Mouse (Mus musculus) inflammation-experienced regulatory T-cells, adult 16 weeks (primary cell): ENCODE data around the gene Nuak1. TPM values are rescaled to one million over a fixed set of nuclear protein-coding genes. Genes with fewer than 3 reads are reported as not detected.

Experiments used
- polyA plus RNA-seq: library from polyadenylated mRNA; unstranded; fragments of 100-300 nt; shearing (Covaris generic); gene quantifications from one replicate; pipeline ENCODE4 v1.2.1, GENCODE M21; 2017

Gene Nuak1
- not detected for polyA plus RNA-seq

DNA sequence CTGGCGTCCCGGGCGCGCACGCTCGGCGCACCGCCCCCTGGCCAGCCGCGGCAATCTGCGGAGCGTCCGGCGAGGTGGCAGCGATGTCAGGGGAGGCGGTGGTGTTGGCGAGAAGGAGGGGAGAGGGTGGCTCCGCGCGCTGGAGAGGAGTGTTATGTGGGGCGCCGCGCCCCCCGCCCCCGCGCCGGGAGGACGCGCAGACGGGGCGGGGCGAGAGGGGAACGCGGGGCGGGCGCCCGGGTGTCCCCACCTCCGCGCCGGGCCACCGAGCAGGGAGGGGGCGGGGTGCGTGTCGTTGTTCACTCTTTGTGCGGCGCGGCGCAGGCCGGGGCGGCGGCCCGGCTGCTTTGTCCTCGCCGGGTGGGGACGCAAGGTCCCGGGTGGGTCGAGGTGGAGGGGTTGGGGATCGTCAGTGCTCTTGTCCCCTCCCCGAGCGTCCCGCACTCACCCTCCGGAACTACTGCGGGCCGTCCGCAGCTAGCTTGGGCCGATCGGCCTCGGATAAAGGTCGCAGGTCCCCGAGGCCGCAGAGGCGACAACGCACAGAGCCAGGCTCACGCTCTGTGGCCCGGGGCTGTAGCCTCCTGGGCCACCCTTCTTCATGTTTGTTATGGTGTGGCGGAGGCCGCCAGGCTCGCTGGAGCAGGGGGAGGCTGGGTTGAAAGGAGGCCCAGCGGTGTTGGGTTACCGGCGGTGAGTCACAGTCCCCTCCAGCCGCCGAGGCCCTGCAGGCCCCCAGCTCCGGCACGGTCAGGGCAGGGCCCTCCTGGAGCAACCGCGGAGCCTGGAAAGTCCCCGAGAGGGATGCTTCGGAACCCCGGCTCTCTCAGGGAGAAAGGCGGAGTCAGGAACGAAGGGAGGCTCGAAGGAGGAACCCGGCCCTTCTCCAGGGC is at the start of gene Nuak1:
TSS of gene Nuak1 (minus strand) at position 57 of the 893 bp plus-strand sequence.

Other genes with a start within 250 kb of the Nuak1 start
- not detected for gene Ckap4, start 93.5 kb upstream of the Nuak1 start, polyA plus RNA-seq
- gene Tcp11l2, start 136.0 kb upstream of the Nuak1 start, polyA plus RNA-seq: 212 TPM
- 36.7 TPM for gene Polr3b, start 181.7 kb upstream of the Nuak1 start, polyA plus RNA-seq